Mouse (Mus musculus): ENCODE results near the gene Otud5. TPM values are rescaled to one million over a fixed set of nuclear protein-coding genes. Genes with fewer than 3 reads are reported as not detected.

Gene Otud5
- polyA plus RNA-seq, 1 experiment from 2014 or later = 53.2 TPM

MicroRNA genes within 50 kb of the gene (microRNA counts, 519-probe panel; counts per million panel counts)
- 4,114 counts per million, percentile 77 among the panel's probes with 10 or more counts for microRNA mmu-miR-1198

Small RNA genes within 50 kb of the gene (microRNA-seq; reads per million reads assigned to microRNA genes)
- 58.4 reads per million, percentile 48 among the genes with 10 or more reads in this experiment for gene Mir1198

Other genes starting within 250 kb of the Otud5 start
- gene Ccdc22, start 235.8 kb upstream of the Otud5 start, polyA plus RNA-seq (2015; fragmentation: Nextera tagmentation; extraction: Ambion mirVana) = 30.4 and 30.8 TPM in 2 replicates
- gene Cacna1f, start 234.3 kb upstream of the Otud5 start, polyA plus RNA-seq (2015; fragmentation: Nextera tagmentation; extraction: Ambion mirVana) = 0.17 TPM in 1 of 2 replicates, not detected in the other
- 87.9 and 88.4 TPM in 2 replicates for gene Syp, start 202.9 kb upstream of the Otud5 start, polyA plus RNA-seq (2015; fragmentation: Nextera tagmentation; extraction: Ambion mirVana)
- 1.1 and 1.2 TPM in 2 replicates for gene Prickle3, start 184.1 kb upstream of the Otud5 start, polyA plus RNA-seq (2015; fragmentation: Nextera tagmentation; extraction: Ambion mirVana)
- 20.3 and 22.2 TPM in 2 replicates for gene Plp2, start 170.0 kb upstream of the Otud5 start, polyA plus RNA-seq (2015; fragmentation: Nextera tagmentation; extraction: Ambion mirVana)
- 0.06 and 0.09 TPM in 2 replicates for gene Magix, start 160.1 kb upstream of the Otud5 start, polyA plus RNA-seq (2015; fragmentation: Nextera tagmentation; extraction: Ambion mirVana)
- gene Gpkow, start 144.2 kb upstream of the Otud5 start, polyA plus RNA-seq (2015; fragmentation: Nextera tagmentation; extraction: Ambion mirVana) = 45.1 and 45.6 TPM in 2 replicates
- gene Wdr45, start 127.0 kb upstream of the Otud5 start, polyA plus RNA-seq (2015; fragmentation: Nextera tagmentation; extraction: Ambion mirVana) = 31.8 and 34.9 TPM in 2 replicates
- gene Gm45208, start 119.1 kb upstream of the Otud5 start, polyA plus RNA-seq (2015; fragmentation: Nextera tagmentation; extraction: Ambion mirVana) = not detected in 2 replicates
- 110 and 111 TPM in 2 replicates for gene Praf2, start 112.9 kb upstream of the Otud5 start, polyA plus RNA-seq (2015; fragmentation: Nextera tagmentation; extraction: Ambion mirVana)
- 46.0 and 51.0 TPM in 2 replicates for gene Ccdc120, start 90.5 kb upstream of the Otud5 start, polyA plus RNA-seq (2015; fragmentation: Nextera tagmentation; extraction: Ambion mirVana)
- 25.3 and 30.4 TPM in 2 replicates for gene Tfe3, start 78.8 kb upstream of the Otud5 start, polyA plus RNA-seq (2015; fragmentation: Nextera tagmentation; extraction: Ambion mirVana)
- 76.5 and 81.7 TPM in 2 replicates for gene Gripap1, start 51.6 kb upstream of the Otud5 start, polyA plus RNA-seq (2015; fragmentation: Nextera tagmentation; extraction: Ambion mirVana)
- 1.4 and 2.1 TPM in 2 replicates for gene Kcnd1, start 19.1 kb upstream of the Otud5 start, polyA plus RNA-seq (2015; fragmentation: Nextera tagmentation; extraction: Ambion mirVana)
- 20.8 and 21.9 TPM in 2 replicates for gene Pim2, start 36.9 kb downstream of the Otud5 start, polyA plus RNA-seq (2015; fragmentation: Nextera tagmentation; extraction: Ambion mirVana)
- 34.6 and 41.5 TPM in 2 replicates for gene Slc35a2, start 42.7 kb downstream of the Otud5 start, polyA plus RNA-seq (2015; fragmentation: Nextera tagmentation; extraction: Ambion mirVana)
- gene Pqbp1, start 57.9 kb downstream of the Otud5 start, polyA plus RNA-seq (2015; fragmentation: Nextera tagmentation; extraction: Ambion mirVana) = 216 and 236 TPM in 2 replicates
- 171 and 173 TPM in 2 replicates for gene Timm17b, start 58.0 kb downstream of the Otud5 start, polyA plus RNA-seq (2015; fragmentation: Nextera tagmentation; extraction: Ambion mirVana)
- gene Gm10491, start 66.5 kb downstream of the Otud5 start, polyA plus RNA-seq (2015; fragmentation: Nextera tagmentation; extraction: Ambion mirVana) = not detected in 2 replicates
- gene Gm10490, start 68.2 kb downstream of the Otud5 start, polyA plus RNA-seq (2015; fragmentation: Nextera tagmentation; extraction: Ambion mirVana) = not detected in 2 replicates
- 164 and 172 TPM in 2 replicates for gene Pcsk1n, start 78.5 kb downstream of the Otud5 start, polyA plus RNA-seq (2015; fragmentation: Nextera tagmentation; extraction: Ambion mirVana)
- 0.24 TPM in 1 of 2 replicates, not detected in the other for gene Eras, start 87.2 kb downstream of the Otud5 start, polyA plus RNA-seq (2015; fragmentation: Nextera tagmentation; extraction: Ambion mirVana)
- gene Hdac6, start 106.5 kb downstream of the Otud5 start, polyA plus RNA-seq (2015; fragmentation: Nextera tagmentation; extraction: Ambion mirVana) = 76.7 and 78.2 TPM in 2 replicates
- 0.24 and 0.31 TPM in 2 replicates for gene Gata1, start 136.7 kb downstream of the Otud5 start, polyA plus RNA-seq (2015; fragmentation: Nextera tagmentation; extraction: Ambion mirVana)
- 0.26 TPM in 1 of 2 replicates, not detected in the other for gene Glod5, start 177.1 kb downstream of the Otud5 start, polyA plus RNA-seq (2015; fragmentation: Nextera tagmentation; extraction: Ambion mirVana)
- 49.9 and 50.4 TPM in 2 replicates for gene Suv39h1, start 233.4 kb downstream of the Otud5 start, polyA plus RNA-seq (2015; fragmentation: Nextera tagmentation; extraction: Ambion mirVana)
- gene Was, start 249.1 kb downstream of the Otud5 start, polyA plus RNA-seq (2015; fragmentation: Nextera tagmentation; extraction: Ambion mirVana) = 0.15 TPM in 1 of 2 replicates, not detected in the other